ENCODE assay signal across 26 mouse cellular contexts in the genomic region with DNA sequence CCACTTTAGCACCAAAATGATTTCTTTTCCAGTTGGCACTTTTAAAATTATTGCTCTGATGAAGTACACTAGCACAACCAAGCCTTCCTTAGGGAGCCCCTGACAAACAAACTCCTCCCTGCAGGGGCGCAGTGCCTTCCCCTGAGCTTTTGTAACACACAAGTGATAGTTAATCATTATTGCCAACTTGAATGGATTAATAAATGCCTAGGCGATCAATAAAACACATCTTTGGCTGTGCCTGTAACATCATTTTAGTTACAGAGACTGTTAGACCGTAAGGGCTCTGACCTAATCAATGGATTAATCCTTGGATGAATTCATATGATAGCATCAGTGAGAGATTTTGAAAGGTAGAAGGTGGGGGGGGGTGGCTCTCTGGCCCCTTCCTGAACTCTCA. TPM values are rescaled to one million over a fixed set of nuclear protein-coding genes. Genes with fewer than 3 reads are reported as not detected.
"Had no signal": no experiment of that assay in that cellular context is flagged by ENCODE, and none has a peak within 500 bp of the region (broad histone marks: within the 10 kb centered on the region; RNA-seq: fewer than 3 reads in every experiment).

No protein-coding gene starts in this region.

- H3K4me1 ChIP-seq: hindbrain, embryonic 10.5 days; hindbrain, embryonic 12.5 days; limb, embryonic 13.5 days; limb, embryonic 15.5 days; liver, embryonic 15.5 days had no signal

- H3K9ac ChIP-seq: heart, embryonic 12.5 days; hindbrain, embryonic 12.5 days; hindbrain, embryonic 14.5 days; limb, embryonic 13.5 days; limb, embryonic 15.5 days; liver, embryonic 15.5 days had no signal

- H3K36me3 ChIP-seq: heart, embryonic 10.5 days; heart, embryonic 12.5 days; hindbrain, embryonic 10.5 days; hindbrain, embryonic 12.5 days; limb, embryonic 13.5 days; limb, embryonic 15.5 days; liver, embryonic 15.5 days had no signal

- H3K27ac ChIP-seq: gastrocnemius, adult 2 months; heart, embryonic 10.5 days; hindbrain, embryonic 10.5 days; hindbrain, embryonic 12.5 days; hindbrain, embryonic 14.5 days; layer of hippocampus, adult 2 months; left cerebral cortex, adult 2 months; limb, embryonic 13.5 days; limb, embryonic 15.5 days; liver, embryonic 15.5 days had no signal

- DNase-seq: gastrocnemius, adult 2 months; gastrocnemius, postnatal 10 days; gastrocnemius, postnatal 25 days; heart, adult 18-20 months; heart, postnatal 10 days; heart, postnatal 4 days; kidney, adult 18-20 months; kidney, adult 8-10 months; kidney, postnatal 10 days; kidney, postnatal 25 days; kidney, postnatal 4 days; left cerebral cortex, postnatal 4 days had no signal

- H3K27me3 ChIP-seq: heart, embryonic 12.5 days; hindbrain, embryonic 12.5 days; limb, embryonic 13.5 days; limb, embryonic 15.5 days; liver, embryonic 15.5 days had no signal

- H3K9me3 ChIP-seq: heart, embryonic 10.5 days; heart, embryonic 12.5 days; hindbrain, embryonic 12.5 days; limb, embryonic 13.5 days; liver, embryonic 15.5 days had no signal

- ATAC-seq: forebrain, embryonic 16.5 days; hindbrain, embryonic 16.5 days; inflammation-experienced regulatory T-cells, adult 6 months had no signal

- H3K4me3 ChIP-seq: gastrocnemius, adult 2 months; heart, embryonic 10.5 days; heart, embryonic 12.5 days; hindbrain, embryonic 10.5 days; hindbrain, embryonic 12.5 days; layer of hippocampus, adult 2 months; left cerebral cortex, adult 2 months; limb, embryonic 13.5 days; limb, embryonic 15.5 days; liver, embryonic 15.5 days had no signal

- H3K4me2 ChIP-seq: heart, embryonic 12.5 days; hindbrain, embryonic 12.5 days; hindbrain, embryonic 14.5 days; limb, embryonic 13.5 days; limb, embryonic 15.5 days; liver, embryonic 15.5 days had no signal

RNA-seq across cellular contexts. Expression of a gene that starts 6.2 kb away (rescaled TPM):
- total RNA-seq: granulocyte monocyte progenitor cell, adult 5-6 weeks had no signal
